Mouse (Mus musculus): ENCODE data around the gene Cblb. TPM values are rescaled to one million over a fixed set of nuclear protein-coding genes. Genes with fewer than 3 reads are reported as not detected.

The Cblb gene
- polyA plus RNA-seq, 1 experiment from 2014 or later: 19.3 TPM

DNA sequence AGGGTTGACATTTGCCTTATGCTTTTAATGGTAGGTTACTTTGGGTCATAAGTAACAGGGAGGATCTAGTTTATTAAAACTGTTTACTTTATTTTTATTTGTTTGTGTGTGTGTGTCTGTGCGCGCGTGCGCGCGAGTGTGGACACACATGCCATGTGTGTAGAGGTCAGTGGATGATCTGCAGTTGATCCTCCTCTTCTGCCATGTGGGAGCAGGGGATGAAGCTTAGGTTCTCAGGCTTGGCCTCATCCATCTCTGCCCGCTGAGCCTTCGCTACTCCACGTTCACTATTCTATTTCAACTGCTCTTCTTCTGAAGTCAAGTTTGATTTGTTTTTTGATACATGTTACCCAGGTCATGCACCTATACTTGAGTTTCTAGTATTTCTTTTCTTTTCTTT is 73.6 kb downstream of the Cblb start:
- Histone ChIP-seq H3K4me3 (replicated peaks) (no peak overlapping the region), H3K4me1 (peaks cover 14% of the 10 kb centered on the region), H3K27ac (no peak overlapping the region), H3K36me3 (peaks cover 9% of the 10 kb centered on the region), H3K27me3 (no peaks in the 10 kb centered on the region), H3K9me3 (replicated peaks) (no peaks in the 10 kb centered on the region), H3K9ac (no peak overlapping the region), H3K4me2 (no peak overlapping the region)
- 82% methylated on average over 9 of the region's 9 CpGs for WGBS
- 0 out of 2 replicates have a peak, but pooled peaks have one; percentile 22 for ATAC-seq (replicated peaks; ENCODE audit: low FRiP score)

- Histone ChIP-seq H3K4me2 (no peak overlapping the region), H3K9ac (no peak overlapping the region), H3K27ac (no peak overlapping the region), H3K4me1 (peaks cover 10% of the 10 kb centered on the region), H3K27me3 (no peaks in the 10 kb centered on the region), H3K36me3 (peaks cover 3% of the 10 kb centered on the region), H3K9me3 (replicated peaks) (no peaks in the 10 kb centered on the region), H3K4me3 (replicated peaks) (no peak overlapping the region)
- no peak for ATAC-seq (replicated peaks; ENCODE audit: low FRiP score)
- 89% methylated on average over 5 of the region's 5 CpGs for WGBS
Observed at GRCm38 (mm10) chr16:52107836-52108235, 76.8 kb downstream of the Cblb start.

GRCm38 (mm10) chr16:52114473-52114872 is 83.4 kb downstream of the Cblb start:
- no peak overlapping the region for H3K4me2 ChIP-seq
- H3K4me3 ChIP-seq (replicated peaks): no peak overlapping the region
- H3K36me3 ChIP-seq: peaks cover 11% of the 10 kb centered on the region
- ATAC-seq (replicated peaks; ENCODE audit: low FRiP score): no peak
- WGBS: 45% methylated on average over 4 of the region's 4 CpGs
- no peaks in the 10 kb centered on the region for H3K9me3 ChIP-seq (replicated peaks)
- H3K9ac ChIP-seq: no peak overlapping the region
- H3K4me1 ChIP-seq: peaks cover 11% of the 10 kb centered on the region
- no peaks in the 10 kb centered on the region for H3K27me3 ChIP-seq
- H3K27ac ChIP-seq: no peak overlapping the region

DNA sequence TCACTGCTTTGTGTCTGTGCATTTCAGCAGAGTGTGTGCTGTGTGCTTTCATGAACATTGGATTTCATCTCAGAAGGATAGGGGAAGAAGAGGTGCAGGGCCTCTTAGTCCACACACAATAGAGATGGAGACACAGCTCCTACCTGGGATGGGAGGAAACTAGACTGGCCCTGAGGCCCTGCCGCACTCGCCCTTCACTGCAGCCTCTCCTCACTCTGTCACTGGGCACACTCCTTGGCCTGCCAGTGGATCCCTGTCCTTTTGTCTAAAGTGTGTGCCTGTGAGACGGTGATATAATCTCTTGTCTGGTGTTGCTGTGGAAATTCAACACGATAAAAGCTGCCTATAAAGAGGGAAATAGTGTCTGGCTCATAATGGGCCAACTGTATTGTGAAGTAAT is 88.0 kb downstream of the Cblb start:
- Histone ChIP-seq H3K9me3 (replicated peaks) (no peaks in the 10 kb centered on the region), H3K9ac (no peak overlapping the region), H3K27me3 (no peaks in the 10 kb centered on the region), H3K27ac (no peak overlapping the region), H3K4me2 (no peak overlapping the region), H3K4me1 (peaks cover 8% of the 10 kb centered on the region), H3K4me3 (replicated peaks) (no peak overlapping the region), H3K36me3 (peaks cover 16% of the 10 kb centered on the region)
- 0 out of 2 replicates have a peak, but pooled peaks have one; percentile 29 for ATAC-seq (replicated peaks; ENCODE audit: low FRiP score)
- WGBS: 69% methylated on average over 4 of the region's 4 CpGs

DNA sequence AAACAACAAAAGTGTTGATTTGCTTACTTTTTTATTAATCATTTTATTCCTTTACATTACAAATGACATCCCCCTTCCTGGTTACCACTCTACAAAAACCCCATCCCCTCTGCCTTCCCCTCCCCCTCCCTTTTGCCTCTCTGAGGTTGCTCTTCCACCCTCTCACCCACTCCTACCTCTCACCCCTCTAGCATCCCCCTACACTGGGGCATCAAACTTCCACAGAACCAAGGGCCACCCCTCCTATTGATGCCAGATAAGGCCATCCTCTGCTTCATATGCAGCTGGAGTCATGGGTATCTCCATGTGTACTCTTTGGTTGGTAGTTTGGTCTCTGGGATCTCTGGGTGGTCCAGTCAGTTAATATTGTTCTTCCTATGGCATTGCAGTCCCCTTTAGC is 93.9 kb downstream of the Cblb start:
- Histone ChIP-seq H3K27me3 (no peaks in the 10 kb centered on the region), H3K4me1 (no peaks in the 10 kb centered on the region), H3K9ac (no peak overlapping the region)

DNA sequence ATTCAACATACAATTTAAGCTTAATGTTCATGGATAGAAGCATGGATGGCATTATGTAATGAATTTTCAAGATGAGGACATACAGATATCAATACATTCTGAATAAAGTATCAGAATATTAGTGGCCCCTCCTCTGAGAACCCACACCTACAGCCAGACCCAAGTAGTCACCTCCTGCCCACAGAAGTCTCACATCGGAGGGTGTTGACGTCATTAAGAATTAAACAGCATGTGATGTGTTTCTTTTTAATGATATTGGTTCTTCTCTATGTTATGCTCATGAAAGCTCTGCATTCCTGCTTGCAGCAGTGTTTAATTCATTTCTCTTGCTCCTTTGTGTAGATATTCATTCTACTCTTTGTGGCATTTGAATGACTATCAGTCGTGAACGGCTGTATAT is 94.9 kb downstream of the Cblb start:
- Histone ChIP-seq H3K4me3 (replicated peaks) (no peak overlapping the region), H3K9ac (no peak overlapping the region), H3K27me3 (no peaks in the 10 kb centered on the region), H3K9me3 (replicated peaks) (no peaks in the 10 kb centered on the region), H3K27ac (no peak overlapping the region), H3K36me3 (peaks cover 18% of the 10 kb centered on the region), H3K4me1 (no peaks in the 10 kb centered on the region), H3K4me2 (no peak overlapping the region)
- WGBS: 92% methylated on average over 4 of the region's 4 CpGs
- no peak for ATAC-seq (replicated peaks; ENCODE audit: low FRiP score)

More for the DNA sequence above, 93.9 kb downstream of the Cblb start:
- peaks cover 18% of the 10 kb centered on the region for H3K36me3 ChIP-seq
- no peaks in the 10 kb centered on the region for H3K9me3 ChIP-seq (replicated peaks)
- H3K27ac ChIP-seq: no peak overlapping the region
- no peak overlapping the region for H3K4me2 ChIP-seq
- no peak overlapping the region for H3K4me3 ChIP-seq (replicated peaks)
- no peak for ATAC-seq (replicated peaks; ENCODE audit: low FRiP score)

DNA sequence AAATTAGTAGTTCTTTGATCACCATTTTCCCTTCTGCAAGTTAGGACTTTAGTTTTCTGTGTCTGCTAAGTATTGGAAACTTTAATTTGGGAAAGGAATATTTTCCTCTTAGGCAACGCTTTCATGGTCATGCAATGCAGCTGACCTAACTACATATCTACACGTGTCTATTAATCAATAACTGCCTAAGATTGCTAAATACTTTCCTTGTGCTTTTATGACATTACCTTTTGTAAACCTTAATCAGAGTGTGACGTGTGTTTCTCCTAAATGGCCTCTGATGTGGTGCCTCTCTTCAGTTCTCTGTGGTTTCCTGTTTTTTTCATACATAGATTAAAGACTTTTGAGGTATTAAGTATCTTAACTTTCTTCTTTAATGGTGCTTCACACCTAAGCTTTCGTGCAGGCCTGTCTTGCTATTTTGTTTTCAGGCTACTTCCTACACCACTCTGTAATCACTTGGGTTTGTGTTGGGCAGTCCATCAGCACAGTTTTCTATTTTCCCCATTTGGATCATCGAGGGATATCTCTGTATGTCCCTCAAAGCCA is 98.4 kb downstream of the Cblb start:
- 79% methylated on average over 5 of the region's 5 CpGs for WGBS
- H3K36me3 ChIP-seq: peaks cover 9% of the 10 kb centered on the region; the same call in 1 of the 2 replicates
- H3K9me3 ChIP-seq (replicated peaks): no peaks in the 10 kb centered on the region
- H3K9ac ChIP-seq: no peak overlapping the region
- H3K27ac ChIP-seq: no peak overlapping the region
- H3K4me2 ChIP-seq: no peak overlapping the region
- no peaks in the 10 kb centered on the region for H3K27me3 ChIP-seq
- ATAC-seq (replicated peaks; ENCODE audit: low FRiP score): no peak
- peaks cover 6% of the 10 kb centered on the region; the same call in 1 of the 2 replicates for H3K4me1 ChIP-seq
- H3K4me3 ChIP-seq (replicated peaks): no peak overlapping the region

DNA sequence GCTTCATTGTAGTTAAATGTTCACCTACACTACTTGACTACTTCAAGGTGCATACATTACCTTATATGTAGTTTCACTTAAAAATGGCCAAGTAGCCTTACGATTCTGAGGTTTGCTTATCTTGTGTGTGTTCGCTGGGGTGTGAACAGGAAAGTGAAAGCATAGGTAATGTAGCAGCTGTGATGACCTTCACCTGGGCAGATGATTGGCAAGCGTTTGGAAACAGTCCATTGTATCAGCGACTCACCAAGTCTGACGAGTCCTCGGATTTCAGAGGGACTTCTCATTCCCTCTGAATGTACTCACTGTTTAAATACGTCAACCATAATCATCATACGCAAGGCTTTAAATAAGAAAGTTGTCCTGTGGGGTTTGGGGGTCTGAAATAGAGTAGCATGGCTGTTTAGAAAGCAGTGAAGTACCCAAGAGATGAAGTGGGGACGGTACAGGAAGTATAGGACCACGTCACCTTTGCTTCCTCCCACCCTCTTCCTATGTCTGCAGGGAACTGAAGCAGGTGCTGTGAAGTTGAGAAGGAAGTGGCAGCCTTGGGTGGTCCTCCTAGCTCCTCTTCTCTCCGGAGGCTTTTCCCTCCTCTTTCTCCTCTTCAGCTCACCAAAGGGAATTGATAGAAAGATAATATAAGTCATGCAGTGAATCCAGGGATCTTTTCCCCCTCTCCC is 101.9 kb downstream of the Cblb start:
- Histone ChIP-seq H3K36me3 (peaks cover 27% of the 10 kb centered on the region), H3K9ac (no peak overlapping the region), H3K4me2 (no peak overlapping the region), H3K27me3 (no peaks in the 10 kb centered on the region), H3K4me3 (replicated peaks) (no peak overlapping the region), H3K9me3 (replicated peaks) (no peaks in the 10 kb centered on the region), H3K4me1 (peaks cover 6% of the 10 kb centered on the region; the same call in 1 of the 2 replicates), H3K27ac (no peak overlapping the region)
- 81% methylated on average over 11 of the region's 11 CpGs for WGBS
- no peak for ATAC-seq (replicated peaks; ENCODE audit: low FRiP score)

GRCm38 (mm10) chr16:52134631-52135227 is 103.7 kb downstream of the Cblb start:
- Histone ChIP-seq H3K9me3 (replicated peaks) (no peaks in the 10 kb centered on the region), H3K4me1 (peaks cover 6% of the 10 kb centered on the region; the same call in 1 of the 2 replicates), H3K9ac (no peak overlapping the region), H3K4me3 (replicated peaks) (no peak overlapping the region), H3K4me2 (no peak overlapping the region), H3K27me3 (no peaks in the 10 kb centered on the region), H3K27ac (no peak overlapping the region), H3K36me3 (peaks cover 32% of the 10 kb centered on the region)
- 62% methylated on average over 11 of the region's 11 CpGs for WGBS
- no peak; the same call in 1 of the 2 replicates for ATAC-seq (replicated peaks; ENCODE audit: low FRiP score)

DNA sequence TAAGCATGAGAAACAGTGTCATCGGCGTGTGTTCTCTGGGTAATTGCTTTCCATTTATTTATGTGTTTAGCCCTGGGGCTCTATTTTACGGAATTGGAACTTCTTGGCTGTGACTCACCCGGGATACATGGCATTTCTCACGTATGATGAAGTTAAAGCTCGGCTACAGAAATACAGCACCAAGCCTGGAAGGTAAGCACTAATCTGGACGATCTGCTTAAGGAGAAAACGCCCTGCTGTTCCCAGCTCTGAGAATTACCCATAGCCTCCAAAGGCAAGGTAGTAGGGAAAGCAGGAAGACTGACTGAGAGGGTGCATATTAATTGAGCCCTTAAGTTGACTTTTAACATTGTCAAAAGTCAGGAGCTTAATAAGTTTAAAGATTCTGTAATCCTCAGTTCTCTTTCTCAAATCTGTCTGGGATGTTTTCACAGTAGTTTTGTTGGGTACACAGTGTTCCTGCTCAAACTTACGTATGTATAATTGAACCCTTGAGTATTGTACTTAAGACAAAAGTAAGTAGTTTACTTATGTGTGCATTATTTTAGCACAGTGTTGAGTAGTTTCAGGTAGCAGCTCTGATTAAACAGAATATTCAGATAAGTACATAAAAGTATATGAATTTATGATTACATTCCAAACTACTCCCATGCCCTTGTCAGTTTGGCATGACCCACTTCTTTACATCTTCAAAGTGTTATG is 104.8 kb downstream of the Cblb start:
- 79% methylated on average over 9 of the region's 9 CpGs for WGBS

GRCm38 (mm10) chr16:52143101-52143500 is 112.1 kb downstream of the Cblb start:
- H3K36me3 ChIP-seq: peaks cover 55% of the 10 kb centered on the region
- ATAC-seq (replicated peaks; ENCODE audit: low FRiP score): no peak
- WGBS: 86% methylated on average over 13 of the region's 13 CpGs

More for the DNA sequence above, 104.8 kb downstream of the Cblb start:
- Histone ChIP-seq H3K9me3 (replicated peaks) (no peaks in the 10 kb centered on the region), H3K4me1 (peaks cover 6% of the 10 kb centered on the region; the same call in 1 of the 2 replicates), H3K9ac (no peak overlapping the region), H3K27me3 (no peaks in the 10 kb centered on the region), H3K36me3 (peaks cover 32% of the 10 kb centered on the region), H3K4me2 (no peak overlapping the region), H3K4me3 (replicated peaks) (no peak overlapping the region), H3K27ac (0 out of 2 replicates have a peak overlapping the region, but pooled peaks have one; percentile 18)
- no peak for ATAC-seq (replicated peaks; ENCODE audit: low FRiP score)

GRCm38 (mm10) chr16:52143818-52144217 is 112.8 kb downstream of the Cblb start:
- ATAC-seq (replicated peaks; ENCODE audit: low FRiP score): no peak
- H3K27me3 ChIP-seq: no peaks in the 10 kb centered on the region
- H3K9ac ChIP-seq: no peak overlapping the region
- no peak overlapping the region for H3K4me3 ChIP-seq (replicated peaks)
- H3K4me2 ChIP-seq: no peak overlapping the region
- H3K27ac ChIP-seq: no peak overlapping the region
- H3K4me1 ChIP-seq: 0 out of 2 replicates have a peak, but pooled peaks cover 4% of the 10 kb centered on the region
- no peaks in the 10 kb centered on the region for H3K9me3 ChIP-seq (replicated peaks)
- WGBS: 89% methylated on average over 3 of the region's 3 CpGs
- H3K36me3 ChIP-seq: peaks cover 60% of the 10 kb centered on the region

More at GRCm38 (mm10) chr16:52143101-52143500, 112.1 kb downstream of the Cblb start:
- no peaks in the 10 kb centered on the region for H3K27me3 ChIP-seq
- H3K4me1 ChIP-seq: 0 out of 2 replicates have a peak, but pooled peaks cover 4% of the 10 kb centered on the region
- H3K9ac ChIP-seq: no peak overlapping the region
- no peaks in the 10 kb centered on the region for H3K9me3 ChIP-seq (replicated peaks)
- no peak overlapping the region for H3K27ac ChIP-seq
- no peak overlapping the region for H3K4me3 ChIP-seq (replicated peaks)
- no peak overlapping the region for H3K4me2 ChIP-seq

Data from kidney, embryonic 15.5 days (tissue).